9 mouse cellular contexts compared by ENCODE assay signal in the genomic region with DNA sequence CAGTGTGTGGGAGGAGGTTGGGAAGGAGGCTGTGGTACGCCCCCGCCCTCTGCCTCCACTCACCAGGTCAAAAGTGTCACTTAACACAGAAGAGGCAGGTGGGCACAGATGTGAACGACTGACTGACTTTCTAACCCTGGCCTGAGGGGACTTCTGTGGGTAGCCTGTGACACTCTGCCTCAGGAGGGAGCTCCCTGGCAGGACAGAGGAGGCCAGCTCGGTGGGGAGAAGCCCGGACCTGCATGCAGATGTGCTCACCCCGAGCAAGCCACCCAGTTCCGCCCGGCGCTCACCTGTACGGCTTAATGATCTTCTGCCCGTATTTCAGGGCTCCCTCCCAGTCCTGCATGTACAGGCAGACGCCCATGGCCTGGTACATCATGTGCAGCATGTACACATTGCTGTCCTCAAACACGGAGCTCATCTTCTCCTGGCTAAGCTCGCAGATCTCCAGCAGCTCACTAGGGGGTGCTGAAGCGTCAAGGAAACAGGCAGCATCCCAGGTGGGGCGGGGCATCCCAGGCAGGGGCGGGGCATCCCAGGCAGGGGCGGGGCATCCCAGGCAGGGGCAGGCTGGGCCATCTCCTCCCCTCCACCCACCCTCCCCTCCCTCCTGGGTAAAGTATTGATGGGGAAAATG. TPM values are rescaled to one million over a fixed set of nuclear protein-coding genes. Genes with fewer than 3 reads are reported as not detected.
DNase-seq lines count a peak whose midpoint lies in the region; ATAC-seq lines count a peak whose summit lies in the region.
"Had no signal": no experiment of that assay in that cellular context is flagged by ENCODE, and none has a peak within 500 bp of the region (broad histone marks: within the 10 kb centered on the region; RNA-seq: fewer than 3 reads in every experiment).

No protein-coding gene starts in this region.

- H3K27me3 ChIP-seq in hindbrain, embryonic 10.5 days (ENCODE audit: insufficient read depth, poor library complexity, severe bottlenecking) = no peaks in the 10 kb centered on the region
- no peaks in the 10 kb centered on the region for H3K27me3 ChIP-seq in hindbrain, embryonic 14.5 days (ENCODE audit: control insufficient read depth, insufficient read depth, low read length)
- 0 out of 2 replicates have a peak, but pooled peaks cover 3% of the 10 kb centered on the region for H3K27me3 ChIP-seq in midbrain, embryonic 13.5 days
- H3K27me3 ChIP-seq: hindbrain, embryonic 15.5 days had no signal

- no peak overlapping the region for H3K4me2 ChIP-seq in hindbrain, embryonic 14.5 days (replicated peaks)
- H3K4me2 ChIP-seq in midbrain, embryonic 13.5 days (replicated peaks) = no peak overlapping the region
- H3K4me2 ChIP-seq: hindbrain, embryonic 15.5 days had no signal

- peak overlapping the region; percentile 30; the same call in 1 of the 2 replicates for H3K27ac ChIP-seq in hindbrain, embryonic 10.5 days
- H3K27ac ChIP-seq in hindbrain, embryonic 14.5 days = no peak overlapping the region
- no peak overlapping the region for H3K27ac ChIP-seq in midbrain, embryonic 13.5 days
- H3K27ac ChIP-seq: hindbrain, embryonic 15.5 days had no signal

- no peak for ATAC-seq in hindbrain, embryonic 14.5 days (ENCODE audit: low FRiP score)
- ATAC-seq in erythroblast, adult 5-6 weeks (replicated peaks; ENCODE audit: low FRiP score, poor library complexity, severe bottlenecking) = 0 out of 2 replicates have a peak, but pooled peaks have one; percentile 21
- peak; percentile 21; the same call in 1 of the 2 replicates for ATAC-seq in midbrain, embryonic 13.5 days

- 42% methylated on average over 18 of the region's 18 CpGs for WGBS in hindbrain, embryonic 10.5 days
- WGBS in hindbrain, embryonic 14.5 days = 38% methylated on average over 18 of the region's 18 CpGs
- 40% methylated on average over 18 of the region's 18 CpGs for WGBS in midbrain, embryonic 13.5 days

- no peak overlapping the region for H3K4me3 ChIP-seq in hindbrain, embryonic 10.5 days
- H3K4me3 ChIP-seq in hindbrain, embryonic 14.5 days (replicated peaks; ENCODE audit: low read length) = no peak overlapping the region
- H3K4me3 ChIP-seq in midbrain, embryonic 13.5 days (replicated peaks) = no peak overlapping the region
- H3K4me3 ChIP-seq: hindbrain, embryonic 15.5 days had no signal

- H3K36me3 ChIP-seq in hindbrain, embryonic 10.5 days = peaks cover 26% of the 10 kb centered on the region
- no peaks in the 10 kb centered on the region for H3K36me3 ChIP-seq in hindbrain, embryonic 14.5 days (replicated peaks; ENCODE audit: control insufficient read depth, insufficient read depth)
- no peaks in the 10 kb centered on the region for H3K36me3 ChIP-seq in midbrain, embryonic 13.5 days
- H3K36me3 ChIP-seq: hindbrain, embryonic 15.5 days had no signal

- peak; percentile 64 for DNase-seq in hindbrain, embryonic 10.5 days (ENCODE audit: low spot score)
- no peak for DNase-seq in hindbrain, embryonic 14.5 days (ENCODE audit: low spot score)
- peak; percentile 53 for DNase-seq in adrenal gland, postnatal 25 days
- peak; percentile 70 for DNase-seq in kidney, adult 9 months
- peak; percentile 75 for DNase-seq in left cerebral cortex, postnatal 4 days
- DNase-seq in thymus, postnatal 4 days = peak; percentile 80

- intact Hi-C loops in left cerebral cortex, postnatal 4 days (cut with DNase I) = loop anchor here (5.0 to 10.0 kb wide), 2 partner anchors 181 to 911 kb away; no protein-coding TSS in a partner anchor

- H3K4me1 ChIP-seq in hindbrain, embryonic 10.5 days (replicated peaks) = peaks cover 34% of the 10 kb centered on the region
- peaks cover 4% of the 10 kb centered on the region; the same call in 1 of the 2 replicates for H3K4me1 ChIP-seq in hindbrain, embryonic 14.5 days (replicated peaks; ENCODE audit: control insufficient read depth, insufficient read depth, low read length)
- H3K4me1 ChIP-seq in midbrain, embryonic 13.5 days (replicated peaks) = peaks cover 17% of the 10 kb centered on the region

- H3K9ac ChIP-seq in hindbrain, embryonic 14.5 days = no peak overlapping the region
- no peak overlapping the region for H3K9ac ChIP-seq in midbrain, embryonic 13.5 days (replicated peaks)
- H3K9ac ChIP-seq: hindbrain, embryonic 15.5 days had no signal

- H3K9me3 ChIP-seq in hindbrain, embryonic 10.5 days = no peaks in the 10 kb centered on the region
- H3K9me3 ChIP-seq in hindbrain, embryonic 14.5 days (ENCODE audit: control insufficient read depth, low read length) = no peaks in the 10 kb centered on the region
- no peaks in the 10 kb centered on the region for H3K9me3 ChIP-seq in midbrain, embryonic 13.5 days
- H3K9me3 ChIP-seq: hindbrain, embryonic 15.5 days had no signal

RNA-seq across cellular contexts. Expression of a gene that starts 38.5 kb away (rescaled TPM):
- 59.7 and 66.7 TPM in 2 replicates for polyA plus RNA-seq in hindbrain, embryonic 10.5 days (2016; fragmentation: Nextera tagmentation; extraction: Ambion mirVana)
- 73.9 and 84.4 TPM in 2 replicates for polyA plus RNA-seq in hindbrain, embryonic 14.5 days (2014; fragmentation: Nextera tagmentation; extraction: Ambion mirVana)
- total RNA-seq in adrenal gland, postnatal 25 days (2021) = 74.5 and 80.8 TPM in 2 replicates
- 12.1 and 19.4 TPM in 2 replicates for total RNA-seq in erythroblast, adult 5-6 weeks (2015; ENCODE audit: low replicate concordance)
- total RNA-seq in erythroblast, adult 5-6 weeks (2017; ENCODE audit: low replicate concordance) = 6.6 and 17.6 TPM in 2 replicates
- 100 to 1,000 TPM; 120 to 128 TPM for total RNA-seq in left cerebral cortex, postnatal 4 days (2021)
- polyA plus RNA-seq in midbrain, embryonic 13.5 days (2015; fragmentation: Nextera tagmentation; extraction: Ambion mirVana) = 44.2 and 45.0 TPM in 2 replicates
